Mouse (Mus musculus) CH12.LX (cell line): ENCODE measurements around the gene Clcn2. TPM values are rescaled to one million over a fixed set of nuclear protein-coding genes. Genes with fewer than 3 reads are reported as not detected.

Experiments
- DNase-seq: peaks from one replicate; pipeline ENCODE4 v3.0.0-alpha.2; 2013; ENCODE audit errors: extremely low read depth
- H3K27ac ChIP-seq: 2 replicates; pipeline ENCODE4 v1.5.1; 2012; ENCODE audit warnings: low read depth, mild to moderate bottlenecking, control low read depth, moderate library complexity; ENCODE audit not compliant: insufficient read depth
- H3K27me3 ChIP-seq: replicated peaks from 2 replicates; pipeline ENCODE3; 2012; ENCODE audit warnings: inconsistent platforms
- H3K36me3 ChIP-seq, 2 experiments: replicated peaks in 1 of 2; 2 replicates each; pipeline versions ENCODE3 to v1.6.1; 2012; ENCODE audit warnings: inconsistent platforms in 1 of 2, low read length in 1 of 2, mild to moderate bottlenecking in 1 of 2, mixed read lengths in 1 of 2, moderate library complexity in 1 of 2; ENCODE audit not compliant: control insufficient read depth in 1 of 2, insufficient read depth in 1 of 2
- H3K4me1 ChIP-seq, 2 experiments: 2 replicates each; pipeline ENCODE4 v1.6.1; 2012; ENCODE audit warnings: inconsistent platforms in 1 of 2, moderate library complexity in 1 of 2; ENCODE audit not compliant: insufficient read depth in 2 of 2, control insufficient read depth in 1 of 2
- H3K4me2 ChIP-seq: 2 replicates; pipeline ENCODE4 v1.6.1; 2012; ENCODE audit warnings: low read depth, mild to moderate bottlenecking, control low read depth; ENCODE audit not compliant: poor library complexity, insufficient read depth, severe bottlenecking
- H3K4me3 ChIP-seq, 3 experiments: fragments of 150-350 bp in 1 of 3; sonication (generic) in 1 of 3; replicated peaks in 1 of 3; 2 replicates each; pipeline versions ENCODE3 to v1.5.1; 2011 to 2012; ENCODE audit warnings: low read depth in 2 of 3, low read length in 2 of 3, mild to moderate bottlenecking in 2 of 3, moderate library complexity in 2 of 3, control low read depth in 1 of 3, improper control_type of control experiment in 1 of 3, inconsistent platforms in 1 of 3, mixed read lengths in 1 of 3; ENCODE audit not compliant: poor library complexity in 1 of 3
- H3K79me2 ChIP-seq: replicated peaks from 2 replicates; pipeline ENCODE4 v1.6.1; 2012; ENCODE audit warnings: mild to moderate bottlenecking, moderate library complexity; ENCODE audit not compliant: control insufficient read depth, poor library complexity, insufficient read depth, severe bottlenecking; ENCODE audit errors: extremely low read depth
- H3K9ac ChIP-seq: 2 replicates; pipeline ENCODE4 v1.6.1; 2012; ENCODE audit warnings: low read depth, mild to moderate bottlenecking, control low read depth, moderate library complexity; ENCODE audit not compliant: insufficient read depth
- H3K9me3 ChIP-seq: replicated peaks from 2 replicates; pipeline ENCODE3; 2012; ENCODE audit warnings: low read length, inconsistent platforms, mixed read lengths
- BHLHE40 ChIP-seq: IDR thresholded peaks from 2 replicates; pipeline ENCODE4 v1.6.1; 2011; ENCODE audit warnings: mild to moderate bottlenecking, low read depth, low read length, improper control_type of control experiment
- CHD1 ChIP-seq: IDR thresholded peaks from 2 replicates; pipeline ENCODE4 v1.6.1; 2012; ENCODE audit warnings: low read depth, low read length, improper control_type of control experiment, inconsistent platforms
- CTCF ChIP-seq, 2 experiments: IDR thresholded peaks in 1 of 2; conservative IDR thresholded peaks in 1 of 2; 2 replicates each; pipeline ENCODE4 v1.5.1; 2011 to 2012; ENCODE audit warnings: low read depth in 2 of 2, low read length in 2 of 2, improper control_type of control experiment in 1 of 2, inconsistent platforms in 1 of 2, mild to moderate bottlenecking in 1 of 2, moderate library complexity in 1 of 2
- E2F4 ChIP-seq: IDR thresholded peaks from 2 replicates; pipeline ENCODE4 v1.6.1; 2011; ENCODE audit warnings: low read depth, low read length, improper control_type of control experiment; ENCODE audit not compliant: insufficient replicate concordance
- ELF1 ChIP-seq: IDR thresholded peaks from 2 replicates; pipeline ENCODE4 v1.6.1; 2014; ENCODE audit warnings: low read depth, mild to moderate bottlenecking, inconsistent platforms, low read length, improper control_type of control experiment
- EP300 ChIP-seq: IDR thresholded peaks from 2 replicates; pipeline ENCODE4 v1.6.1; 2011; ENCODE audit warnings: low read length, improper control_type of control experiment
- ETS1 ChIP-seq: conservative IDR thresholded peaks from 2 replicates; pipeline ENCODE4 v1.6.1; 2012; ENCODE audit warnings: low read depth, mild to moderate bottlenecking, inconsistent platforms, low read length, improper control_type of control experiment, moderate library complexity
- GABPA ChIP-seq: IDR thresholded peaks from 2 replicates; pipeline ENCODE4 v1.6.1; 2012; ENCODE audit warnings: low read depth, low read length, improper control_type of control experiment, inconsistent platforms; ENCODE audit not compliant: insufficient replicate concordance
- IRF4 ChIP-seq: IDR thresholded peaks from 2 replicates; pipeline ENCODE4 v1.6.1; 2014; ENCODE audit warnings: low read depth, mild to moderate bottlenecking, inconsistent platforms, low read length, improper control_type of control experiment
- JUN ChIP-seq: IDR thresholded peaks from 2 replicates; pipeline ENCODE4 v1.6.1; 2011; ENCODE audit warnings: low read depth, mild to moderate bottlenecking, low read length, improper control_type of control experiment, moderate library complexity; ENCODE audit not compliant: insufficient read depth
- JUND ChIP-seq: conservative IDR thresholded peaks from 2 replicates; pipeline ENCODE4 v1.6.1; 2011; ENCODE audit warnings: low read depth, low read length, improper control_type of control experiment
- MAFK ChIP-seq: IDR thresholded peaks from 2 replicates; pipeline ENCODE4 v1.6.1; 2011; ENCODE audit warnings: low read length, improper control_type of control experiment; ENCODE audit not compliant: insufficient replicate concordance
- MAX ChIP-seq: IDR thresholded peaks from 2 replicates; pipeline ENCODE4 v1.6.1; 2011; ENCODE audit warnings: low read length, improper control_type of control experiment
- MAZ ChIP-seq: IDR thresholded peaks from 2 replicates; pipeline ENCODE4 v1.6.1; 2012; ENCODE audit warnings: low read depth, mild to moderate bottlenecking, inconsistent platforms, low read length, improper control_type of control experiment, moderate library complexity
- MEF2A ChIP-seq: IDR thresholded peaks from 2 replicates; pipeline ENCODE4 v1.6.1; 2014; ENCODE audit warnings: low read depth, mild to moderate bottlenecking, inconsistent platforms, low read length, improper control_type of control experiment, borderline replicate concordance
- MYC ChIP-seq: IDR thresholded peaks from 2 replicates; pipeline ENCODE4 v1.6.1; 2011; ENCODE audit warnings: low read depth, mild to moderate bottlenecking, improper control_type of control experiment, low read length
- NELFE ChIP-seq: IDR thresholded peaks from 2 replicates; pipeline ENCODE4 v1.6.1; 2011; ENCODE audit warnings: low read depth, low read length, improper control_type of control experiment
- PAX5 ChIP-seq: IDR thresholded peaks from 2 replicates; pipeline ENCODE4 v1.6.1; 2012; ENCODE audit warnings: low read length, inconsistent platforms, mixed read lengths
- POLR2A ChIP-seq: IDR thresholded peaks from 2 replicates; pipeline ENCODE4 v1.6.1; 2011; ENCODE audit warnings: low read depth, mild to moderate bottlenecking, improper control_type of control experiment, low read length
- RAD21 ChIP-seq: IDR thresholded peaks from 2 replicates; pipeline ENCODE4 v1.6.1; 2011; ENCODE audit warnings: low read depth, mild to moderate bottlenecking, low read length, improper control_type of control experiment, moderate library complexity
- RCOR1 ChIP-seq: conservative IDR thresholded peaks from 2 replicates; pipeline ENCODE4 v1.6.1; 2012; ENCODE audit warnings: low read depth, mild to moderate bottlenecking, inconsistent platforms, low read length, improper control_type of control experiment
- SIN3A ChIP-seq: IDR thresholded peaks from 2 replicates; pipeline ENCODE4 v1.6.1; 2012; ENCODE audit warnings: low read length, improper control_type of control experiment, inconsistent platforms
- SMC3 ChIP-seq: IDR thresholded peaks from 2 replicates; pipeline ENCODE4 v1.6.1; 2011; ENCODE audit warnings: low read depth, low read length, improper control_type of control experiment
- TBP ChIP-seq: conservative IDR thresholded peaks from 2 replicates; pipeline ENCODE4 v1.6.1; 2011; ENCODE audit warnings: low read depth, low read length, improper control_type of control experiment
- TCF12 ChIP-seq: IDR thresholded peaks from 2 replicates; pipeline ENCODE4 v1.6.1; 2014; ENCODE audit warnings: low read depth, mild to moderate bottlenecking, inconsistent platforms, low read length, improper control_type of control experiment
- UBTF ChIP-seq: IDR thresholded peaks from 2 replicates; pipeline ENCODE4 v1.6.1; 2012; ENCODE audit warnings: low read depth, mild to moderate bottlenecking, inconsistent platforms, low read length, improper control_type of control experiment, moderate library complexity
- USF1 ChIP-seq: IDR thresholded peaks from 2 replicates; pipeline ENCODE4 v1.6.1; 2014; ENCODE audit warnings: low read depth, mild to moderate bottlenecking, inconsistent platforms, low read length, improper control_type of control experiment
- ZKSCAN1 ChIP-seq: IDR thresholded peaks from 2 replicates; pipeline ENCODE4 v1.6.1; 2012; ENCODE audit warnings: low read depth, inconsistent platforms, low read length, improper control_type of control experiment, borderline replicate concordance
- ZNF384 ChIP-seq: IDR thresholded peaks from 2 replicates; pipeline ENCODE4 v1.6.1; 2012; ENCODE audit warnings: low read depth, low read length, improper control_type of control experiment, inconsistent platforms
- dilution Hi-C: fragments of 300-500 bp; cut with MboI; formaldehyde crosslinking; loops from 2 replicates; pipeline ENCODE4 v1.14.3; 2020; ENCODE audit warnings: low sequenced_read_pairs; ENCODE audit not compliant: extremely low pct_unique_long_range_greater_than_20kb, extremely low pct_ligation_motif_present
- in situ Hi-C: fragments of 300-500 bp; cut with MboI; formaldehyde crosslinking; loops from 3 replicates; pipeline ENCODE4 v1.14.3; 2019; ENCODE audit warnings: low sequenced_read_pairs, low pct_ligation_motif_present, low pct_unique_long_range_greater_than_20kb, mixed read lengths
- polyA plus RNA-seq: library from polyadenylated mRNA; unstranded; fragments of >175 nt; gene quantifications from 2 replicates; pipeline ENCODE4 v1.2.1, GENCODE M21; 2012; ENCODE audit warnings: low read depth; ENCODE audit not compliant: insufficient read length
- total RNA-seq, 2 experiments: library from RNA; depleted of rRNA; stranded (reverse); fragments of 300-350 nt in 1 of 2; fragments of >200 nt in 1 of 2; gene quantifications; 2 replicates each; pipeline ENCODE4 v1.2.3; 2012 to 2014

The Clcn2 gene
- total and polyA plus RNA-seq, 3 experiments: 1.2 to 4.5 (median 4.1) TPM

GRCm38 (mm10) chr16:20717181-20717977 is at the start of gene Clcn2, which contains the start of gene Polr2h (continued):
- TF ChIP-seq SIN3A: peak; percentile 34

- TF ChIP-seq CTCF (conservative IDR thresholded peaks at IDR 0.05 in 1 of 2, IDR thresholded peaks at IDR 0.05 in 1 of 2; ENCODE audit: low read depth in 2 of 2, low read length in 2 of 2) (peak; percentile 84 to 90), TCF12 (no peak), ZKSCAN1 (no peak), SMC3 (peak; percentile 79), BHLHE40 (no peak), USF1 (no peak), RAD21 (peak; percentile 36)
- no peaks in the 10 kb centered on the region for H3K36me3 ChIP-seq
- H3K9me3 ChIP-seq: peaks cover 2% of the 10 kb centered on the region
- no peak overlapping the region for H3K27ac ChIP-seq
- in situ Hi-C loops: no loop called here
- H3K9ac ChIP-seq: no peak overlapping the region
- H3K4me1 ChIP-seq: no peaks in the 10 kb centered on the region
- no peaks in the 10 kb centered on the region for H3K79me2 ChIP-seq
- peak; percentile 55 for DNase-seq
- H3K4me2 ChIP-seq: no peak overlapping the region
- dilution Hi-C loops: no loop called here
- H3K4me3 ChIP-seq: no peak overlapping the region
- H3K27me3 ChIP-seq: peaks cover 2% of the 10 kb centered on the region
Measured at GRCm38 (mm10) chr16:20765244-20765643, 47.7 kb upstream of the Clcn2 start.

DNA sequence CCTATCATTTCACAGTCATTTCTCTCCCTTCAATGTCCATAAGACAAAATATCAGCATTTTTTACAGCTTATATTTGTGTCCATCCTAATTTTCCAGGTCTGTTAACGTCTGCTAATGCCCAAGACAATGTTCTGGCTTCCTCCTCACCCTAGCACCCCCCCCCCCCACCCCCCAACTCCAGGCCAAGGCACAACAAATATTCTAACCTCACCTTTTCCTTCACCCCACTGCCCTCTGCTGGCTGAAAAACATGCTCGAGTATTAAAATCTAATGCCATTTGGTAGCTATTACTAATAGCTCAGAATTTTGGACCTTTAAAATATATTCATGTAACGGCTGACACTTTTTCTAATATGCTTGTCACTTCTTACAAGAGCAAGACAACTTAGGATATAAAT is 44.1 kb upstream of the Clcn2 start:
- dilution Hi-C loops (no loop called here), in situ Hi-C loops (loop anchor here (5.0 kb wide), 1 partner anchor 44 kb away; the partner anchor contains the start of genes Clcn2 and Polr2h)
- Histone ChIP-seq H3K36me3 (no peaks in the 10 kb centered on the region), H3K4me2 (no peak overlapping the region), H3K27me3 (no peaks in the 10 kb centered on the region), H3K27ac (no peak overlapping the region), H3K9ac (no peak overlapping the region), H3K4me1 (peaks cover 4 to 13% of the 10 kb centered on the region in 2 experiments), H3K9me3 (peaks cover 2% of the 10 kb centered on the region), H3K79me2 (no peaks in the 10 kb centered on the region), H3K4me3 (no peak overlapping the region)
- DNase-seq: peak; percentile 63
- TF ChIP-seq PAX5 (no peak), USF1 (no peak), TBP (no peak), UBTF (no peak), ZKSCAN1 (no peak), MAFK (no peak), RCOR1 (no peak), ETS1 (no peak), MAZ (peak; percentile 75; the same call in 1 of the 2 replicates), SIN3A (no peak), JUND (no peak), NELFE (no peak), E2F4 (no peak), ELF1 (no peak), POLR2A (no peak), ZNF384 (no peak), MEF2A (no peak), MAX (no peak), MYC (no peak), CHD1 (no peak), IRF4 (no peak), RAD21 (peak; percentile 78), BHLHE40 (no peak), GABPA (no peak), EP300 (no peak), JUN (no peak)
